Comparison of ENCODE assay signal across 10 mouse cellular contexts in genomic region chr10:121034569-121034947, GRCm38 (mm10). TPM values are rescaled to one million over a fixed set of nuclear protein-coding genes. Genes with fewer than 3 reads are reported as not detected.
DNase-seq lines count a peak whose midpoint lies in the region; ATAC-seq lines count a peak whose summit lies in the region.
"Had no signal": no experiment of that assay in that cellular context is flagged by ENCODE, and none has a peak within 500 bp of the region (broad histone marks: within the 10 kb centered on the region; RNA-seq: fewer than 3 reads in every experiment).

No protein-coding gene starts in this region.

- WGBS in heart, embryonic 15.5 days, result 18% methylated on average over 5 of the region's 5 CpGs
- WGBS in embryonic facial prominence, embryonic 11.5 days, result 10% methylated on average over 5 of the region's 5 CpGs
- WGBS in midbrain, embryonic 15.5 days, result 14% methylated on average over 5 of the region's 5 CpGs

- no peak overlapping the region for H3K27ac ChIP-seq in heart, embryonic 15.5 days
- H3K27ac ChIP-seq in embryonic facial prominence, embryonic 11.5 days (replicated peaks; ENCODE audit: low read depth, low read length), result no peak overlapping the region
- H3K27ac ChIP-seq in midbrain, embryonic 15.5 days, result no peak overlapping the region

- peak overlapping the region; percentile 66 for H3K4me3 ChIP-seq in heart, embryonic 15.5 days
- peak overlapping the region; percentile 48 for H3K4me3 ChIP-seq in embryonic facial prominence, embryonic 11.5 days (ENCODE audit: low read depth, low read length)
- H3K4me3 ChIP-seq in midbrain, embryonic 15.5 days, result peak overlapping the region; percentile 49

- intact Hi-C loops in heart, postnatal 25 days (cut with DNase I), result loop anchor here (5.0 kb wide), 2 partner anchors 57 to 223 kb away; partner anchors contain the start of gene Lemd3

- peak overlapping the region; percentile 67 for H3K9ac ChIP-seq in heart, embryonic 15.5 days
- no peak overlapping the region for H3K9ac ChIP-seq in embryonic facial prominence, embryonic 11.5 days (replicated peaks; ENCODE audit: low read length)
- peak overlapping the region; percentile 51 for H3K9ac ChIP-seq in midbrain, embryonic 15.5 days

- no peak for DNase-seq in heart, postnatal 25 days (ENCODE audit: low spot score)
- DNase-seq in embryonic facial prominence, embryonic 11.5 days (ENCODE audit: low spot score), result no peak
- DNase-seq in induced T-regulatory cell, adult 2 months (ENCODE audit: low read depth), result peak; percentile 32
- no peak for DNase-seq in layer of hippocampus, adult 18-20 months (ENCODE audit: low spot score in 2 of 2)
- DNase-seq in lung, postnatal 10 days, result no peak
- DNase-seq in spleen, adult 12 weeks (ENCODE audit: low spot score), result no peak
- DNase-seq: right cerebral cortex, postnatal 14 days had no signal

- peak overlapping the region; percentile 98 for H3K4me2 ChIP-seq in heart, embryonic 15.5 days
- H3K4me2 ChIP-seq in embryonic facial prominence, embryonic 11.5 days (ENCODE audit: low read depth, low read length), result peak overlapping the region; percentile 91
- H3K4me2 ChIP-seq in midbrain, embryonic 15.5 days, result peak overlapping the region; percentile 72

- H3K27me3 ChIP-seq in heart, embryonic 15.5 days, result peaks cover 4% of the 10 kb centered on the region; the same call in 1 of the 2 replicates
- H3K27me3 ChIP-seq in embryonic facial prominence, embryonic 11.5 days (ENCODE audit: control insufficient read depth, insufficient read depth, low read length), result peaks cover 3% of the 10 kb centered on the region; the same call in 1 of the 2 replicates
- H3K27me3 ChIP-seq in midbrain, embryonic 15.5 days (replicated peaks), result peaks cover 8% of the 10 kb centered on the region

- H3K9me3 ChIP-seq in heart, embryonic 15.5 days (replicated peaks), result no peaks in the 10 kb centered on the region
- no peaks in the 10 kb centered on the region for H3K9me3 ChIP-seq in embryonic facial prominence, embryonic 11.5 days (replicated peaks; ENCODE audit: control insufficient read depth, low read length)
- no peaks in the 10 kb centered on the region for H3K9me3 ChIP-seq in midbrain, embryonic 15.5 days

- no peak for ATAC-seq in heart, embryonic 15.5 days (replicated peaks; ENCODE audit: insufficient number of reproducible peaks, insufficient read depth, low FRiP score, low read depth)
- no peak for ATAC-seq in embryonic facial prominence, embryonic 11.5 days (replicated peaks; ENCODE audit: insufficient number of reproducible peaks, low FRiP score, low TSS enrichment, low read depth)
- no peak for ATAC-seq in midbrain, embryonic 15.5 days (replicated peaks)

- H3K36me3 ChIP-seq in heart, embryonic 15.5 days, result no peaks in the 10 kb centered on the region
- H3K36me3 ChIP-seq in embryonic facial prominence, embryonic 11.5 days (replicated peaks; ENCODE audit: control insufficient read depth, insufficient read depth, low read depth, low read length), result no peaks in the 10 kb centered on the region
- no peaks in the 10 kb centered on the region for H3K36me3 ChIP-seq in midbrain, embryonic 15.5 days (replicated peaks)

- peaks cover 9% of the 10 kb centered on the region for H3K4me1 ChIP-seq in heart, embryonic 15.5 days (replicated peaks)
- H3K4me1 ChIP-seq in embryonic facial prominence, embryonic 11.5 days (ENCODE audit: control insufficient read depth, insufficient read depth, low read length), result no peaks in the 10 kb centered on the region
- peaks cover 13% of the 10 kb centered on the region for H3K4me1 ChIP-seq in midbrain, embryonic 15.5 days

RNA-seq across cellular contexts. Expression of gene Wif1, which starts 0.8 kb away (rescaled TPM):
- polyA plus RNA-seq in heart, embryonic 15.5 days (2015; fragmentation: Nextera tagmentation; extraction: Ambion mirVana), result 16.8 and 25.1 TPM in 2 replicates
- total RNA-seq in heart, postnatal 25 days (2021), result 1 to 10 TPM; 2.7 to 2.9 TPM
- 14.4 and 15.8 TPM in 2 replicates for polyA plus RNA-seq in embryonic facial prominence, embryonic 11.5 days (2014; fragmentation: Nextera tagmentation; extraction: Ambion mirVana)
- polyA plus RNA-seq in midbrain, embryonic 15.5 days (2015; fragmentation: Nextera tagmentation; extraction: Ambion mirVana), result 13.1 and 19.2 TPM in 2 replicates
- 1 to 10 TPM in 1 of 2 experiments, under 1 TPM in 1; 0.62 to 1.2 TPM for total RNA-seq in layer of hippocampus, adult 18-20 months (2021)
- total RNA-seq: liver, adult 2 months had no signal

RNA-seq across cellular contexts. Expression of gene Lemd3, which starts 55.4 kb away (rescaled TPM):
- 1.8 and 2.2 TPM in 2 replicates for polyA plus RNA-seq in heart, embryonic 15.5 days (2015; fragmentation: Nextera tagmentation; extraction: Ambion mirVana)
- 10 to 100 TPM; 11.8 to 12.3 TPM for total RNA-seq in heart, postnatal 25 days (2021)
- polyA plus RNA-seq in embryonic facial prominence, embryonic 11.5 days (2014; fragmentation: Nextera tagmentation; extraction: Ambion mirVana), result 4.8 and 5.8 TPM in 2 replicates
- 2.9 and 3.1 TPM in 2 replicates for polyA plus RNA-seq in midbrain, embryonic 15.5 days (2015; fragmentation: Nextera tagmentation; extraction: Ambion mirVana)
- 10 to 100 TPM; 33.8 to 37.0 TPM for total RNA-seq in layer of hippocampus, adult 18-20 months (2021)
